Mouse (Mus musculus) induced T-regulatory cell, adult 2 months (primary cell): ENCODE data around the gene Pfkfb3.
"Not testable (repeated sequence)": the region's sequence is repeated elsewhere in the genome, so short reads cannot be mapped to it uniquely, and the experiment has no call there.

Experiments
- DNase-seq: peaks from one replicate; pipeline ENCODE4 v3.0.0-alpha.2; 2012; ENCODE audit warnings: low read depth

Gene Pfkfb3

GRCm38 (mm10) chr2:11548508-11548907, 5.4 kb downstream of the Pfkfb3 start:
- peak; percentile 64 for DNase-seq

GRCm38 (mm10) chr2:11547609-11548008, 6.3 kb downstream of the Pfkfb3 start:
- DNase-seq: peak; percentile 80

- no peak for DNase-seq
Observed at GRCm38 (mm10) chr2:11546091-11546490, 7.8 kb downstream of the Pfkfb3 start.

DNA sequence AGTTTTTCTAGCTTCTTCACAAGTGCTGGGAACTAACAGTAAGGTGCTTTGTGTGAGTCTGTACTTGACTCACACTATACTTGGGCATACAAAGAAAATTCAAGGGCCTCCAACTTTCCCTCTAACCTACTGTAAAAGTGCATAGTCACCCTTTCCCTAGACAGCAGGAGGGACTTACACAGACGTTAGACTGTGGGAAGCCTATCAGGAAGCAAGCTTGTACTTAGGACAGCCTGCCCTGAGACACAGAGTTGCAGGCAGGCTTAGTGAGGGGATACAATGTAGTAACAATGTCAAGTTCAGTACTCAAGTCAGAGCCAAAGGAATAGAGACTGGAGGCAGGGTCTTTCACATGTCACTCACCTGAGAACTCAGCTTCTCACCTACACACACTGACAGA, 8.5 kb downstream of the Pfkfb3 start:
- no peak for DNase-seq

GRCm38 (mm10) chr2:11544342-11544741, 9.5 kb downstream of the Pfkfb3 start:
- no peak for DNase-seq

DNA sequence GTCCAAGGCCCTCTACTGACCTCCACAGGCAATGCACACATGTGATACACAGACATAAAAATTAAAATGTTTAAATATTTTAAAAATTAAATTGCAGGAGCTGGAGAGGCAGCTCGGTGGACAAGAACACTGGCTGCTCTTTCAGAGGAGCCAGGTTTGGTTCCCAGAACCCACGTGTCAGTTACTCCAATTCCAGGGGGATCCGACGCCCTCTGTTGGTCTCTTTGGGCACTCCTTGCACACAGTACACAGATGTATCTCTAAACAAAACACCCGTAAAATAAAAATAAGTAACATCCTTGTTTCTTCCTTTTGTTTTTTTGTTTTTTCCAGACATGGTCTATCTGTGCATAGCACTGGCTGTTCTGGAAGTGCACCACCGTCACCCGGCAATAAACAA, 10.7 kb downstream of the Pfkfb3 start:
- DNase-seq: peak; percentile 45

- DNase-seq: peak; percentile 83
Observed at GRCm38 (mm10) chr2:11542640-11543039, 11.2 kb downstream of the Pfkfb3 start.

DNA sequence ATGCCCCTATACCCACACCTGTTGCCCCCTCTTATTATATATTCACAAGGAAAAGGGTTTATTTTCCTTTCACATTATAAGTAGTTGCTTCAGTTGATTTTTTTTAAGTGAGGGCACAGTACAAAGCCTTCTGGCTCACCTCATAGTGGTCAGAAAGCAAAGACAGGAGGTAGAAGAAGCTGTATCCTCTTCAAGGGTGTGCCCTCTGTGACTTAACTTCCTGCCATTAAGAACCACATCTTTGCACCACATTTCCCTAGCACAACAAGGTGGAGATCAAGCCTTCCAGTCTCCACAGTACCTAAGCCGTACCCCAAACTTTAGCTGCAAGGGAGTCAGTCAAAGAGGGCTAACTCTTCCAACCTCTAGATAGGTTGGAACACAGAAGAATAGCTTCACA, 11.8 kb downstream of the Pfkfb3 start:
- peak; percentile 53 for DNase-seq

GRCm38 (mm10) chr2:11541528-11541927, 12.3 kb downstream of the Pfkfb3 start:
- DNase-seq: not testable (repeated sequence)

DNA sequence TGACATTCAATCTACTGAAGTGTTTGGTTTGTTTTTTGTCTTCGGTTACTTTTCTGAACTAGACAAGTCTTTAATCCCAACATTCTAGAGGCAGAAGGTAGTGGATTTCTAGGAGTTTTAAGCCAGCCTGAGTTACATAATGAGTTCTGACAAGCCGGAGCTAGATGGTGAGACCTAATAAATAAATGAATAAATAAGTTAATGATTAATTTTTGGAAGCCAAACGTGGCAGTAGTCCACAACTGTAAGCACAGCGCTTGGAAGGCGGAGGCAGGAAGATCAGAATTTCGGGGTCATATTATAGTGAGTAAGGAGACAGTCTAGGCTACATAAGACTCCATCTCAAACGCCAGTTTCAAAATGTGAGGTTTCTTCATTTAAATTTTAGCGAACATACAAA, 17.9 kb downstream of the Pfkfb3 start:
- no peak for DNase-seq

- peak; percentile 83 for DNase-seq
Observed at GRCm38 (mm10) chr2:11535412-11535928, 18.4 kb downstream of the Pfkfb3 start.

- DNase-seq: peak; percentile 47
Observed at GRCm38 (mm10) chr2:11534826-11535225, 19.1 kb downstream of the Pfkfb3 start.

- no peak for DNase-seq
Observed at GRCm38 (mm10) chr2:11530101-11530500, 23.8 kb downstream of the Pfkfb3 start.

GRCm38 (mm10) chr2:11526063-11526462, 27.8 kb downstream of the Pfkfb3 start:
- DNase-seq: no peak

DNA sequence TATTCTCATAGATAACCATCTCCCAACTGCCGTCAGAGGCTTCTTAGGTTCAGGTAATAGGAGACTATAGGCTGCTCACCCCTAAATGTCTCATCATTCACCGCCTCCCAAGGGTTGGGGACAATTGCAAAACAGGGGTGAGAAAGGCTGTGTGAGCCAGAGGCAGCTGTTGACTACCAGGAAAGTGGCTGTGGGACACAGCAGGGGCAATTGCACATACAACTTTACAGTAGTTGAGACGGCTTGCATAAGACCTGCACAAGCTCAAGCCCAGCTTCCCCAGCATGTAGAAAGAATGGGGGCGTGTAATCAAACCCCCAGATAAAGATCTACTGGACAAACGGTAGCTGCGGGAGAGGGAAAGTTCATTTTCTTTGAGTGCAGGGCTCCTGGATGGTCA, 29.1 kb downstream of the Pfkfb3 start:
- DNase-seq: no peak

- DNase-seq: no peak
Observed at GRCm38 (mm10) chr2:11521758-11522157, 32.1 kb downstream of the Pfkfb3 start.

DNA sequence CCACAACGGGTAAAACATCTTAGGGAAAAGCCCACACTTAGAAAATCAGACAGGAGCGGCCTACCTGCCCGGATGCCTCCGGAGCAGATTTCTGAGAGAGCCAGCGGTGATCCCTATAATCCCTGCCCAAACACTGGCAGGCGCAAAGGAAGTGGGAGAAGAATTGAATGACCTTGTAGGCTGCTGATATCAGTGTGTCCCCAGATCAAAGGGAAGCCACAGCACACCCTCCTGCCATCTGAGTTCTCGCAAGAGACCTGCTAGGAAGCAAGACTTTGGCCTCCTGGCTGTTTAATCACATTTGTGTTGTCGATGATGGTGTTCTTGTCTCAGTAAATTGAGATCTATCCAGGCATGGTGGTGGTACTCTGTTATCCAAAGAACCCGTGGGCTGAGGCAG, 33.1 kb downstream of the Pfkfb3 start:
- no peak for DNase-seq

DNA sequence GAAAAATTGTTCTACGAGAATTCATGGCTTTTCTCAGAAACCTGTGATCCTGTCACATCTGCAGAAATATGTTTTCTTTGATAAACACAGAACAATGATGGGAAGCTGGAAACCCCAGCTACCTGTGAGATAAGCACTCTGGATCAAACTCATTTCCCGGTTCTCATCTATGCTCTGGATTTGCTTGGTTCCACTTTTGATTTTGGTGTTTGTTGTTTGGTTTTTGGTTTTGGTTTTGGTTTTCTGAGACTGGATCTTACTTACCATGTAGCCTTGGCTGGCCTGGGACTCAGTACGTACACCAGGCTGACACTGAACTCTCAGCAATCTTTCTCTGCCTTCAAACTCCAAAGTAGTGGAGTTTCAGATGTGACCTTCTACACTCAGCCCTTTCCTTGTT, 38.0 kb downstream of the Pfkfb3 start:
- peak; percentile 71 for DNase-seq

- DNase-seq: no peak
Observed at GRCm38 (mm10) chr2:11513057-11513967, 40.6 kb downstream of the Pfkfb3 start.

GRCm38 (mm10) chr2:11512127-11512526, 41.8 kb downstream of the Pfkfb3 start:
- DNase-seq: no peak

- no peak for DNase-seq
Observed at GRCm38 (mm10) chr2:11503736-11504135, 50.1 kb downstream of the Pfkfb3 start.

DNA sequence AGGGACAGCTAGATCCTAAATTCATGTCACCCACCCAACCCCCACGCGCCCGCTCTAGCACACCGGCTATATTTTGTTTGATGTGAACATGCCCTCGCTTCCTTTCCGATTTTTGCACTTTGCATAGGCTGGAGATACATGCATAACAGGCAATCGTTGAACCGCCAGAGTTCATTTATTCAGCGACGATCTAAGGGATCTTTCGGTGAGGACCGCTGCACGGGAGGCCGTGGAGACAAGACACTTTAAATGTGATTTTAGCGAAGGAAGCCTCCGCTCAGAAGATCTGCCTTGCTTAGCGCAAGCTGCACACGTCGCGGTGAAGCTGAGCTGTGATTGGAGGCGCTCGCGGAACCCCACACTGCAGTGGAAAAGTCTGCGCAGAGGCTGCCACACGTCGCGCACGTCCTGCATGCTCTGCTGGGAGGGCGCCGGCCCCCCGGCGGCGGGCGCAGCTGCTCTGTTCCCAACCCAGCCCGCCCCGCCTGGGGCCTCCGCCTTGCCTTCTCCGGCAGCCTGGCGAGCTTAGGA, 50.9 kb downstream of the Pfkfb3 start:
- peak; percentile 85 for DNase-seq

DNA sequence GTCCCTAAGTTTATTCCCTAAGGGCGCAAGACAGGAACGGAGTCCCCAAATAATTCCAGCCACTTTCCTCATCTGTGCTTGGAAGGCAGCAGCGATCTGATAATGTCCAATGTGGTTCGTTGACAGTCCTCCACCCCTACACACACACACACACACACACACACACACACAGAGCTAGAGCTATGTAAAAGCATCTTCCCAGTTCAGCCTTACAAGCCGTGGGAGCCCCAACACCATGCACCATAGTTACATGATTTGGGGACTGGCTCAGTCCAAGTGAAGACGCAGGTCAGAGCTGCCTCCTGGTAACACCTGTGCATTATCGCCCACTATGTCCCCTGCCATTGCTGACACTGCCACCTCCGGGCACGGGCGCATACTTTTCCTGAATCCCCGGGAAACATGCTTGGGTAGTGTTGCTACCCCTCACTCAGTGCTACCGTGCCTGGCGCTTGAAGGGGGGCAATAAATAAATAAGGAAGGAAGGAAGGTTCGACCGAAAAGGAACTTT, 51.6 kb downstream of the Pfkfb3 start:
- no peak for DNase-seq
